Mouse (Mus musculus): ENCODE results near the gene Olfr1262.

Olfr1262 gene

GRCm38 (mm10) chr2:89999845-90000244 is at the start of gene Olfr1262:
Olfr1262 (plus strand) TSS chr2:90000145.
- no peak for DNase-seq (ENCODE audit: low spot score in 2 of 2)

GRCm38 (mm10) chr2:89974184-89974583 is 25.8 kb upstream of the Olfr1262 start, which contains the start of gene Olfr1260:
Olfr1260 (plus strand) TSS chr2:89974340.
- no peak for DNase-seq (ENCODE audit: low spot score in 2 of 2)

- no peak for DNase-seq (ENCODE audit: low spot score in 2 of 2)
Measured at GRCm38 (mm10) chr2:89977709-89978108, 22.2 kb upstream of the Olfr1262 start.

- no peak for DNase-seq (ENCODE audit: low spot score in 2 of 2)
Measured at GRCm38 (mm10) chr2:89990921-89991320, 9.0 kb upstream of the Olfr1262 start, which contains the start of gene Olfr1261. Olfr1261 (plus strand) TSS chr2:89991221.

- no peak for DNase-seq (ENCODE audit: low spot score in 2 of 2)
Measured at GRCm38 (mm10) chr2:90011831-90012230, 11.9 kb downstream of the Olfr1262 start, which contains the start of gene Olfr1263. Olfr1263 (plus strand) TSS chr2:90012131.

- no peak for DNase-seq (ENCODE audit: low spot score in 2 of 2)
Measured at GRCm38 (mm10) chr2:90025477-90025876, 25.5 kb downstream of the Olfr1262 start, which contains the start of gene Olfr1264. Olfr1264 (minus strand) TSS chr2:90025577.

- no peak for DNase-seq (ENCODE audit: low spot score in 2 of 2)
Measured at GRCm38 (mm10) chr2:90035037-90035436, 35.1 kb downstream of the Olfr1262 start, which contains the start of gene Olfr1265. Olfr1265 (plus strand) TSS chr2:90035337.

Measured in spleen, postnatal 36 days (tissue).